Mouse (Mus musculus) heart, adult 11 months (tissue): ENCODE results near the gene Pdk2.

Source experiments
- DNase-seq: peaks from one replicate; pipeline ENCODE4 v3.0.0; 2022

The Pdk2 gene

DNA sequence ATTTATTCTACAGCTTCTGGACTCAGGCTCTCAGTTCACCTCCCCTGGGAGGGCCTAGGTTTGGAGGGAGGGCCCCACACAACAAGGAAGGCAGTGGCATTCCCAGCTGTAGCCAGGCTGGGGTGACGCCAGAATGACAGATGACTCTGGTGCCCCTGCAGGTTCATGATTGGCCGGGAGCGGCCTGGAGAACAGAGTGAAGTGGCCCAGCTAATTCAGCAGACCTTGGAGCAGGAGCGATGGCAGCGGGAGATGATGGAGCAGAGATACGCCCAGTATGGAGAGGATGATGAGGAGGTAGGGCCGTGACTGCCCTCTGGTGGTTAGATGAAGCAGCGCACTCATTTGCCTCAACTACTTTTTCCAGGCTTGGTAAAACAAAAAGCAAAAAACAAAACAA lies 40.1 kb downstream of the Pdk2 start:
- DNase-seq = peak; percentile 97

DNA sequence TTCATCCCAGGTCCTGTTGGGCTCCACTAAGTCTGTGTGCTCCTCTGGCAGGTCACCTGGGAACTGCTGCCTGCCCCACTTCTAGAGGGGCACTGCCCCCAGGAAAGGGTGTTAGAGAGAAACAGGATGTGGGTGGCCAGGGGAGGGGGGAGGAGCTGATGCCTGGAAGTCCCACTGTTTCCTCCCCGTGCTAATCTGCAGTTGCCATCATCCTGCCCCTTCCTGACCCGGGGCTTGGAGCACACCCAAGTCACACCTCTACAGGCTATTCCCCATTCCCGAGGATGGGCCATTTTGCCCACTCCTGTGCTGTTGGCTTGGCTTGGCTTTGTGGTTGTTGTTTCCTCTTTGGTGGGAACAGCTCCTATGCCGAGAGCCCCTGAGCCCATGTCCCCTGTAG lies 40.6 kb downstream of the Pdk2 start:
- DNase-seq = peak; percentile 98

DNA sequence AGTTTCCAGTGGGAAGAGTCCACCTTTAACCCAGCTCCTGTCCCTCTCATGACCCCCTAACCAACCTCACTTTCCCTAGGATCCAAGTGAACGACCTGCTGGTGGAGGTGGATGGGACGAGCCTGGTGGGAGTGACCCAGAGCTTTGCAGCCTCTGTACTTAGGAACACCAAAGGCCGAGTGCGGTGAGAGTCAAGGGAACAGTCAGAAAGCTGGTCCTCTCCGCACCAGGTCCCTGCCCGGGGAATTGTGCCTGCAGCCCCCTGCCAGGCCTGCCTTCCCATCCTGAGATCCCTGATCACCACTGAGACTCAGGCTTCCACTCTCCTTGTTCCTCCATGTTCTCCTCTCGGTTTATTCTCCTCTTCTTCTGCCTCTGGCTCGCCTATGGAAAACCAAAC lies 41.0 kb downstream of the Pdk2 start:
- DNase-seq = no peak

DNA sequence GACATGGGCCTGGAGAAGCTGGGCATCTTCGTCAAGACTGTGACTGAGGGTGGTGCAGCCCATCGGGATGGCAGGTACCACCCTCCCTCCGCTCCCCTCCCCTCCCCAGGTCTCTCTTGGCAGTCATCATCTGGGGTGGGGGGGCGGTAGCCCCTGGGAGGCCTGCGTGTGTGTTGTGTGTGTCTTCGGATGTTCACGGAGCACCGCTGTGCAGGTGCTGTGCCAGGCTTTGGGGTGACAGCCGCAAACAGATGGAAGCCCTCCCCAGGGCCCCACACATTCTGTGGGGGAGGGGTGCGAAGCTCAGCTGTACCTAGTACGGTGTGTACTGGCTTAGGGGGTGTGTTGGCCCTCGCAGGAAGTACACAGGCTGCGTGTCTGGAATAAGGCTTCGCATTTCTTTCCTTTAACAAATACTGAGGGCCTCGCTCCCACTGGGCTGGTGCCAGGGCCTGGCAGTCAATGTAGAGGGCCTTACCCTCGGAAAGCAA lies 43.1 kb downstream of the Pdk2 start:
- DNase-seq = peak; percentile 98

DNA sequence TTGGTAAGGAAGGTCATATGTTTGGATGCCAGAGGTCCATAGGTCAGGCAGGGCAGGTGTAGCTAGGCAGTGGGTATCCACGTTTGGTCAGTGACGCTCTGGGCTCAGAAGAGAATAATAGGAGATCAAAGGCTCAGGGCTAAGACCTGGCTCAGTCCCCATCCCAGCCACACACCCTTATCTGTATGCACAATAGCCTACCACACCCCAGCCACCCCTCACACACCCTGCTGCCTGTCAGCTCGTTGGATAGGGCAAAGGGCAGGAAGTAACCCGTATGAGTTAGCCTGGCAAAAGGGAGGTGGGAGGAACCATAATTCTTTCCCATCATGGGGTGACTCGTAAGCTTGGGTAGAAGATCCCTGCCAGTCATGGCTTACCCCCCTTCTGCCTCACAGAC lies 43.6 kb downstream of the Pdk2 start:
- peak; percentile 95 for DNase-seq

DNA sequence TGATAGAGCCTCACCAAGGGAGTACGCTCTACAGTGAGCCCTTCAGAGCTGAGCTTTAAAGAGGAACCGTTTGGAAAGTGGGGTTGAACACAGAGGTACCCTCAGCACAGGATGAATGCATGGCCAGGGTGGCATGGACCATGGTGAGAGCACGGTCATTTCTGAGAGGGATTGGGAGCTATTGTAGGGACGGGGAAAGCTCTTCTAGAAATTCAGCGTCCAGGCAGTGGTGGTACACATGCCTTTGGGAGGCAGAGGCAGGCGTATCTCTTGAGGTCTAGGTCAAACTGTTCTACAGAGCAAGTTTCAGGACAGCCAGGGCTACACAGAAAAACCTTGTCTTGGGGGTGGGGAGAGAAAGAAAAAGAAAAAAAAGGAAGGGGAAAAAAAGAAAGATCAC lies 44.2 kb downstream of the Pdk2 start:
- no peak for DNase-seq

DNA sequence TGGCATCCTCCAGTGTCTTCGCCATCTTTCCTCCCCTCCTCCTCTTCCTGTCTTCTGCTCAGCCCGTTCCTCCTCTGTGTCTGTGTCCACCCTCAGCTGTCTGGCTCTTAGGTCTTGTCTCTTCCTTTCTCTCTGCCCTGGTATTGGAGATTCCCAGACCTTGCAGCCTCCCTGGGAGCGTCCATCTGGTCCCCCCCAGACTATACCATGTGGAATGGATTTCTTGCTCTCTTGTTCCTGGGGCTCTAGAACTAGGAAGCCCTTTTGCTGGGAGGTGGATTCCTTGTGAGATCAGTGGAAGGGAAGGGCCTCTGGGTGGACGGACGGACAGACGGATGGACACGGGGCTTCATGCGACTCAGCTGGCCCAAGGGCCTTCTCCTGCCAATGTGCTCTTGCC lies 45.1 kb downstream of the Pdk2 start:
- DNase-seq = no peak

DNA sequence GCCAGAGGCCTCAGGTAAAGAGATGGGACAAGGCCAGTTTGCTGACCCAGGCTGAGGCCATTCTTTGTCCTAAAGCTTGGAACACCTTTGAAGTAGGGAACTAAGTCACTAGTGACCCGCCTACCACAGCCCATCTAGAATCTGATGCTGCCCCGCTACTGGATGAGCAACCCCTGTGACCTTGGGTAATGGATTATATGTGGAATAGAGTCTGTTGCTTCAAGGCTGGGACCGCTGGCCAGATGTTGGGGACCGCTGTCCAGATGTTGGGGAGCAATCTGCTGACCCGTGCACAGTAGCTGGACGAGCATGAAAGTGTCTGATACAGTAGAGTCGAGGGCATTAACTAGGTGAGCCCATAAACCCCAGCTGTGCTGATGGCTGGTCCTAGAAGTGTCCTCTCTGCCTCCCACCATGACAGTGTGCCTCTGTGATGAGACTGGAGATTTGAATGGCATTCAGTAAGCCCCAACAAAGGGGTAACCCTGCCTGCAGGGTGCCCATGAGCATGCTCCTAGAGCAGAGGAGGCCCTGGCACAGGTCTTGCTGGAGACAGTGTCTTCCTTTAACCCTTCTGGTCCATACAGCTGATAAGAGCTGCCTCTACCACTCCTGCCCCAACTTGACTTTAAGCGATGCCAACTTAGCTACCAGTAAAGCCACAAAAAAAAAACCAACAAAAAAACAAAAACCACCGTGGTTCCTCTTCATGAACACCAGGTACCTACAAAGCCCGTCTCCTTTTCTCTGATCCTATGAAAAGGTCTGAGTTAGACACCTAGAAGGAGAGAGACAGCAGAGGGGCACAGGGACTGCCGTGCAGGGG lies 46.0 kb downstream of the Pdk2 start:
- peak; percentile 92 for DNase-seq

DNA sequence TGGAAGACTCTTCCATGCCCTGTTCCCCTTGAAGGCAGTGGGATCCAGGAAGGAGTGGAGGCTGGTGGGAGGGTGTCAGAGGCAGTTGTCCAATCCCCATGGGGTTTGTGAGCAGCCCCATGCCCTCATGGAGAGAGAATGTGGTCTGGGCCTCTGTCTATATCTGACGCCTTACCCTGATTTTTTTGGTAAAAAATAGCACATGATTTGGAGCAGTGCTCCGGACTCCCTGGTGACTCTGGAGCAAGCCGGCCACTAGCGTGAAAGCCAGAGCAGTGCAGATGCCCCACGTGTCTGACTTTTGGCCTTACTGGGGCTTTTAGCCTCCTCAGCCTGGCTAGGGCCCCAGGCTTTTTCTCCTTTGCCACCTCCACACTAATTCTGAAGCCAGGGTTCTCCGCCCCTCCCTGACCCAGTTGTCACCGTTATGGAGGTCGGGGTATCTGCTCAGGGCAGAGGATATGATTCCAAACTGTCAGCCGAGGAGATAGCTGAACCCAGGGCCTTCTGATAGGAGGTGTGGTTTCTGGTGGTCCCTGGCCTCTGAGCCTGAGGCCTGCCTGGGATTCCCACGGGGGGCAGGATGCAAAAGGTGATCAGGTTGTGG lies 46.8 kb downstream of the Pdk2 start:
- peak; percentile 97 for DNase-seq

DNA sequence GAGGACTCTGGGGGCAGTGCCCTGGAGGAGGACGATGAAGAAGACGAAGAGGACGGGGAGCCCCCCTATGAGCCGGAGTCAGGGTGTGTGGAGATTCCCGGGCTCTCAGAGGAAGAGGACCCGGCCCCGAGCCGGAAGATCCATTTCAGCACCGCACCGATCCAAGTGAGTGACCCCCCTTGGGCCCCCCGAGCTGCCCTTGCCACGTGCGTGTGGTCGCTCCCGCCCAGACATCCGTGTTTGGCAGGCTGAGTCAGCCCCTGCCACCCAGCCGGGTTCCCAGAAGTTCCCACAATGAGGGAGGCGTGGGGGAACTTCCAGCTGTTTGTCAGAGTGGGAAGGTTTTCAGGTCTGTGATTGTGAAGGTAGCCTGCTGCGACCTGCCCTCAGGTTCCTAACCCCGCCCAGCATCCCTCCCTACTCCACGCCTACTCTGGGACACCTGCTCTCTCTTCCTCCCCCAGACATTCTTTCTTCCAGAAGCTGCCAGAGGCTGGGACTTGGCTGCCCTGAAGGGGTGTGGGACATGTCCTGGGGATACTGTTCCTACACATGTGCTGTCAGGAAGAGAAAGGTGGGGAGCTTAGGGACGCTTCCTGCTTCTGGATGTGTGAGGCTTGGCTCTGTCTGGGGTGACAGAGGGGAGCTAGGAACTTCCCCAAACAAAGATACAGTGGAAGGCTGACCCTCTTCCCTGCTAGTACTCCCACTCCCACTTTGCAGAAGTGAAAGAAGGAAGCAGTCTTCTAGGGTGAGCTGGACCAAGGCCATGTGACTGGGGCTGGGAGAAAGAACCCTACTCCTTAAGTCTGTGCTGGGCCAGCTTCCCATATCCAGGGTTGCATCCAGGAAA lies 48.2 kb downstream of the Pdk2 start:
- peak; percentile 98 for DNase-seq

DNA sequence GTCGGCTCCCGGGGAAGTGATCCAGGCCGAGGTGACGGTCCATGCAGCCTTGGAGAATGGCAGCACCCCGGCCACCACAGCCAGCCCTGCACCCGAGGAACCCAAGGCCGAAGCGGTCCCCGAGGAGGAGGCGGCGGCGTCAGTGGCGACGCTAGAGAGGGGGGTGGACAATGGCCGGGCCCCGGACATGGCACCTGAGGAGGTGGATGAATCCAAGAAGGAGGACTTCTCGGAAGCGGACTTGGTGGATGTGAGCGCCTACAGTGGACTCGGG lies 48.7 kb downstream of the Pdk2 start:
- DNase-seq = no peak

DNA sequence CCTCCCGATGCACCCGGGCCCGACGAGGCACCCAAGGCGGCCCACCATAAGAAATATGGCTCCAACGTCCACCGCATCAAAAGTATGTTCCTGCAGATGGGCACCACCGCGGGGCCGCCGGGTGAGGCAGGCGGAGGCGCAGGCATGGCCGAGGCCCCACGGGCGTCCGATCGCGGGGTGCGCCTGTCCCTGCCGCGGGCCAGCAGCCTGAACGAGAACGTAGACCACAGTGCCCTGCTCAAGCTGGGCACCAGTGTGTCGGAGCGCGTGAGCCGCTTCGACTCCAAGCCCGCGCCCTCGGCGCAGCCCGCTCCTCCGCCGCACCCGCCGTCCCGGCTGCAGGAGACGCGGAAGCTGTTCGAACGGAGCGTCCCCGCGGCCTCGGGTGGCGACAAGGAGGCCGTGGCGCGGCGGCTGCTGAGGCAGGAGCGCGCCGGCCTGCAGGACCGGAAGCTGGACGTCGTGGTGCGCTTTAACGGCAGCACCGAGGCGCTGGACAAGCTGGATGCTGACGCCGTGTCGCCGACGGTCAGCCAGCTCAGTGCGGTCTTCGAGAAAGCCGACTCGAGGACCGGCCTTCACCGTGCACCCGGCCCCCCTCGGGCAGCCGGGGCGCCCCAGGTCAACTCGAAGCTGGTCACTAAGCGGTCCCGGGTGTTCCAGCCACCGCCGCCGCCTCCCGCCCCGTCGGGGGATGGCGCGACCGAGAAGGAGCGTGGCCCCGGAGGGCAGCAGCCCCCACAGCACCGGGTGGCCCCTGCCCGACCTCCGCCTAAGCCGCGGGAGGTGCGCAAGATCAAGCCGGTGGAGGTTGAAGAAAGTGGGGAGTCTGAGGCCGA lies 49.3 kb downstream of the Pdk2 start:
- peak; percentile 96 for DNase-seq

DNA sequence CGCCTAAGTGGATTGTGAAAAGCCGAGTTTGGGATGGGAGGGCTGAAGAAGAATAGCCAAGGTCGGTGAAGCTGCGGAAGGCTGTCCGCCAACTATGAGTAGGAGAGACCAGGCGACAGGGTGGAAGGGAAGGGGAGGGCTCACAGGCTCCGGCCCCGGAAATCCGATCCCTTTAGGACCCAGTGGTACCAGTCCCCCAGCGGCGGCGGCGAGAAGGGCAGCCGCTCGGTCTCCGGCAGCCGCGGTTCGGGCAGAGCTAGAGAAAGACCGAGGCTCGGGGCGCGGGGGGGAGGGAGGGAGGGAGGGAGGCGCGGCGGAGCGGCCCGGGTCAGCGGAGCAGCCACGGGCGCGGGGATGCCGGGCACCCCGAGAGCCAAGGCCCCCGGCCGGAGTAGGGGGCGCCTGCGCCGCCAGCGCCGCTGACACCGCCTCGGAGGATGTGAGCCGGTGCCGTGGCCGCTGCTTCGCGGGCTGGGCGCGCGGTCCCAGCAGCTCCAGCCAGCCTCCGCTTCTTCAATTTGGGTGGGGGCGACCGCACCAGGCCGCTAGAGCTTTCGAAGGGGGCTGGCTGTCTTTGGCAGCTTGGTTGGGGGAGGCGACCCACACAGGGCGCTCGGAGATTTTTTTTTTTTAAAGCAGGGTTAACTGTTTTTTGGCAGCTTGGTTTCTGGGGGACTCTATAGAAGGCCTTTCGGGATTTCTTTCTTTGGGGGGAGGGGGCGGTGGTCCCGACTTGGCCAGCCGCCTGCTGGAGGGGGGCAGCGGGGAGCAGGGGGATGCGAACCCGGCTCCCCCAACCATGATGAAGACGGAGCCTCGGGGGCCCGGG lies 50.2 kb downstream of the Pdk2 start, which contains the start of gene Ppp1r9b:
Gene Ppp1r9b, plus strand, starts transcription at position 287 of the 829 bp plus-strand sequence.
- peak; percentile 100 for DNase-seq

DNA sequence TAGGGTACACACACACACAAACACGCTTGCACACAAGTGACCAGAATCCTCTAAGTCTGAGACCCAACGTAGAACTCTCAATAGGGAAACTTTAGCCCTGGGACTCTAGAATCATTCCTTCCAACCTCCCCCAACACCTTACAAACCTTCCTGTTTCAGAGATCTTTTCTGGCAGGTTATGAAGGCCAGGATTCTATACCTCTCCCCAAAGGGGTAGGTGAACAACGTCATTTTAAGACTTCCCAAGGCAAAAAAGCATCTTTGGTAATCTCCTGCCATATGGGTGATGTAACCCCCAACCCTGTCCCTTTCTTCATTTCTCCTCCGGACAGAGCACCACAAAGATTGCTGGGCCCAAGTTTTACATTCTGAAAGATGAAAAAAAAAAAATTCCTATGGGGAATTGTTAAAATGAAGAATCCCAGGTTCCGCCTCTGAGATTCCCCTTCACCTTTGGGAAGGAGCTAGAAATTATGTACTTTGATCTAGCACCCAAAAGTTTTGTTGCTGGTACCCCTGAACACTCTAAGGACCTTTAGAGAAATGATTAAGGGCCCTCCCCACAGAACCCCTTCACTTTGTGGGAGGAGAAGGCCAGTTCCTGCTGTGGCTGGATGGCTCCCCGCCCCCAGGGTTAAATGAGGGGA lies 50.9 kb downstream of the Pdk2 start:
- no peak for DNase-seq

DNA sequence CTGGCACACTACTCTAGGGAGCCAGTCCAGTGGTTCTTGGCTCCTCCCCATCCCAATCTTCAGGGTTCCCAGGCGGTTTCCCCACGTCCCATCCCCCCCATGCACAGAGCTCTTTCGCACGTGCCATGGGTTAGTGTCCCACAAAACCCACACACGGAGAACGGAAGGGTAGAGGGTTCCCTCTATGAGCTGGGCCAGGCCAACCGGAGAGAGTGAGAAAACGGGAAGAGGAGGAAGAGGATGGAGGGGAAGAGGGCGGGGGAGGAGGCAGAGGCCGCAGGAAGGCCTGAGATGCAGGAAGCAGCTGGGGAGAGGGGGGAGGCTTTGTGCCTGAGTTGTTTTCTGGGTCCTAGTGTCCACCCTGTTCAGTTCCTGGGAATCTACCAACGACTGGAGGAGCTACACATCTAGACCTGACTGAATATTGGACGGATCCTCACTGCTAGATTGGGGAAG lies 51.6 kb downstream of the Pdk2 start:
- peak; percentile 99 for DNase-seq

DNA sequence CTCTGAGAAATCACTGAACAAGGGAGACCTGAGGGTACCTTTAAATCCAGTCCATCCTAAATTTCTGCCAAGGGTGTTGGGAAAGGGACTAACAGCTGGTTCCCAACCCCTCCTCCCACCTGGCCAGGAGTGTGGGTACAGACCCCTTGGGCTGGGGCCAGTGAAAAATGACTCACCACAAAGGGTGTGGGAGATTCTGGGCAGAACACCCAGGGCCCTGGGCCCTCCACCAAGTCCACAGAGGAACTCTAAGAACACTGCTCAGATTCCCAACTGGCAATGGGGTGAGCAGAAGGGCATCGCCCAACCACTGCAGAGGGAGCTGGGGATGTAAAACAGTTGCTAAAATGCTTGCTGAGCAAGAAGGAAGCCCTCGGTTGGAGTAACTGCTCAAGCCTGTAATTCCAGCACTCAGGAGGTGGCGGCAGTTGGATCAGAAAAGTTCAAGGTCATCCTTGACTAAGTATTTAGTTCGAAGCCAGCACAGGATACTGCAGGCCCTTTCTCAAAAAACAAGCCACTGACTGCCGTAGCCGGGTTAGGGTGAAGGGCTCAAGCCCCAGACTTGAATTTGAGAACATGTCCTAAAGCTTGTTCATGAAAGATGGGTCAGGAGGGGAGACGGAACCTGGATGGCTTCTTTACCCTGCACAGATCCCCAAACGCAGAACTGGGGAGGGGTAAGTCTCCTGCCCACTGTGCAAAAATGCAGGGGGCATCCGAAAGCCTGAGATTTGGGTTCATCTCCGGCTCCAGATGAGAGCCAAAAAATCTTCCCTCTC lies 52.2 kb downstream of the Pdk2 start:
- DNase-seq = peak; percentile 97

DNA sequence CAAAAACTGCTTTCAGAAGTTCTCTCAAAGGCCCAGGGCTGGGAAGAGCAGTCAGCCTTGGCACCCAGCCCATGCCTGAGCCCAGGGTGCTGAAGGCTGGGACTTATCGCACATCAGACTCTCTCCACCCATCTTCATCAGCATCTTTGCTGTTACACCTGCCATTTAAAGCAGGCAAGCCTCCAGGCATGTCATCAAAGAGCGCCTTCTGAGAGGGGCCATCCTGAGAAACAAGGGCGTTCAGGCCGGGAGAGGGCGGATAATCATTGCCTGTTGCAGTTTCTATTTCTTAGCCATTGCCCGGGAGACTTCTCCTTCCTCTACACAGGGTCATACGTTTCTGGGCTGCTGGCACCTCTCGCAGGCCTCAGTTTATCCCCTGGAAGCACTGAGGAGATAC lies 53.3 kb downstream of the Pdk2 start:
- peak; percentile 93 for DNase-seq

DNA sequence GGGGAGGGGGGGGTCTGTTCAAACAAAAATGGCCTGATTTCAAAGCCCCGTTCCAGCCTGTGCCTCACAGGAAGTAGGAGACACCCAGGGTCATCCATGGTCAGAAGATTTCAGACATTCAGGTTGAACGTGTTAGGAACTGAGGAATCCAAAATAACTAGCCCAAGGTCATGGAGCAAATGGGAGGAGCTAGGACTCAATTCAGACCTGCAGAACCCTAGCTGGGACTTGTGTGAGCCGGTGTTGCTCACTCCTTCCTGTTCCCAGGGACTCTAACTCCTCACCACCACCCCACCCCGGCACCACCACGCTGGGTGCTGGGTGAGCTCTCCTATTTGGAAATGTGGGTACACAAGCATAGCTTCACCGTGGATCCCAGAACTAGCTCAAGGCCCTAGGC lies 53.8 kb downstream of the Pdk2 start:
- DNase-seq = no peak

DNA sequence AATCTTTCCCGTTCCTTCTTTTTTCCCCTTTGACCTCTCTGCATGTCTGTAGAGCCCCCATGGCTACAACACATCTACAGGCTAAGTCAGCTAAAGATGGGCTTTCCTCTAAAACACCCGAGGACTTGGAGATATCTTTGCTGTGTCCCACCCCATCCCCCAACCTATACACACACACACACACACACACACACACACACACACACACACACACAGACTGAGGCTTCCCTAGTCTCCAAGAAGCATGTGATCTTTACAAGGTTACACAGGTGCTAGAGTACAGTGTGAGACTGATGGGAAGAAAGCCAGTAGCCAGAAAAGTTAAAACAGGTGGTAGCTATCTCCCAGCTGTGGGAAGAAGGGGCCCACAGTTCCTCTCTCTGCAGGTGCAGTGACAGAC lies 54.7 kb downstream of the Pdk2 start:
- DNase-seq = no peak

DNA sequence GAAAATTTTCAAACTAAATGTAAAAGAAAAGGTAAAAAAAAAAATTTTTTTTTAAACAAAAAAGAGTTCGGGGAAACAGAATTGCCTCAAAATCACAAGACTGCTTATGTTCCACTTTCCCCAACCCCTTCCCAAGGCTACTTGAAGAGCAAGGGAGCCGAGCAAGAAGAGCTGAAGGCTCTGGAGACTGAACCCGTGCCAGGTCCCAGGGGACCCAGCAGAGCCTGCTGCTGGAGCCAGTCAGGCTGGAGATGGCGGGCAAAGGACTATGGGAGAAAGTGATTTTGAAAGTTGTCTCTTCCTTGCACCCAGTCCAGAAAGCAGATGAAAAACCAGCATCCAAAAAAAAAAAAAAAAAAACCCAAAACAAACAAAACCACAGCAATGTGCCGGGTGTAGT lies 55.3 kb downstream of the Pdk2 start:
- no peak for DNase-seq
